Mouse (Mus musculus): ENCODE measurements around the gene Clock.

DNA sequence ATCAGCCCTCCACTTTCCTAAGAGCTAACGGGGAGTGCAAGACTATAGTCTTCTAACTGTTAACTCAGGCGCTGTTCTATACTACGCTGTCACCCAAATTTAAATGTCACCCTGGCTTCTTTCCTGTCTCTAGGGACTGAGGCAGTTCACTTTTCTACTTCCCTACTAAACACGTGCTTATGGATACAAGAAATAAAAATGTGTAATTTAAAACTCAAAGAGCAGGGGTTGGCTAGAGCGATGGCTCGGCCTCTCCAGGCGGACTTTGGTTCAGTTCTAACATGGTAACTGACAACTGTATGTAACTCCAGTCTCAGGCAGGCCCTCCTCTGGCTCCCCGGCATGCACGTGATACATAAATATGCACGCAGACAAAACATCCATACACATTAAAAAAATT, 60.2 kb downstream of the Clock start:
- TF ChIP-seq GATA1 (IDR thresholded peaks at IDR 0.05; ENCODE audit: low read length) (no peak), TAL1 (IDR thresholded peaks at IDR 0.05; ENCODE audit: low read length) (no peak)

Data from erythroblast, embryonic 14.5 days (primary cell).